Mouse (Mus musculus) layer of hippocampus, postnatal 36 days (tissue): Measurements from ENCODE around the gene Olfr1532-ps1. TPM values are rescaled to one million over a fixed set of nuclear protein-coding genes. Genes with fewer than 3 reads are reported as not detected.
"Not testable (repeated sequence)": the region's sequence is repeated elsewhere in the genome, so short reads cannot be mapped to it uniquely, and the experiment has no call there.

Experiments used
- DNase-seq, 2 experiments: peaks; one replicate each; pipeline ENCODE4 v3.0.0; 2022
- total RNA-seq, 2 experiments: library from RNA; stranded (reverse); gene quantifications; 2 replicates each; pipeline ENCODE4 v1.2.3; 2021

Olfr1532-ps1 gene
- total RNA-seq, result not detected

GRCm38 (mm10) chr7:106907676-106908075 lies at the start of gene Olfr1532-ps1:
TSS of gene Olfr1532-ps1 (plus strand) at chr7:106908001.
- no peak for DNase-seq

GRCm38 (mm10) chr7:106862885-106863284 lies 44.9 kb upstream of the Olfr1532-ps1 start, which contains the start of gene Olfr704:
TSS of gene Olfr704 (plus strand) at chr7:106863185.
- no peak for DNase-seq

- no peak for DNase-seq
Observed at GRCm38 (mm10) chr7:106876791-106877190, 31.0 kb upstream of the Olfr1532-ps1 start, which contains the start of gene Olfr705. TSS of gene Olfr705 (minus strand) at chr7:106876891.

- no peak for DNase-seq
Observed at GRCm38 (mm10) chr7:106888062-106888461, 19.7 kb upstream of the Olfr1532-ps1 start, which contains the start of gene Olfr706. TSS of gene Olfr706 (minus strand) at chr7:106888162.

GRCm38 (mm10) chr7:106901141-106901540 lies 6.7 kb upstream of the Olfr1532-ps1 start, which contains the start of gene Olfr707:
TSS of gene Olfr707 (minus strand) at chr7:106901241.
- DNase-seq, result not testable (repeated sequence)

GRCm38 (mm10) chr7:106920961-106921360 lies 13.2 kb downstream of the Olfr1532-ps1 start:
- DNase-seq, result not testable (repeated sequence)

- DNase-seq, result no peak
Observed at GRCm38 (mm10) chr7:106932119-106932518, 24.3 kb downstream of the Olfr1532-ps1 start, which contains the start of gene Olfr709-ps1. TSS of gene Olfr709-ps1 (minus strand) at chr7:106932219.

GRCm38 (mm10) chr7:106948212-106948611 lies 40.4 kb downstream of the Olfr1532-ps1 start, which contains the start of gene Olfr710:
TSS of gene Olfr710 (minus strand) at chr7:106948312.
- DNase-seq, result no peak

- no peak for DNase-seq
Observed at GRCm38 (mm10) chr7:106963837-106964236, 56.0 kb downstream of the Olfr1532-ps1 start, which contains the start of gene Olfr6. TSS of gene Olfr6 (minus strand) at chr7:106963937.

Other genes with a start within 250 kb of the Olfr1532-ps1 start
- not detected for gene Olfr693, start 227.4 kb upstream of the Olfr1532-ps1 start, total RNA-seq
- gene Olfr694, start 216.2 kb upstream of the Olfr1532-ps1 start, total RNA-seq, result not detected
- not detected for gene Olfr695, start 191.6 kb upstream of the Olfr1532-ps1 start, total RNA-seq
- not detected for gene Olfr697, start 165.6 kb upstream of the Olfr1532-ps1 start, total RNA-seq
- not detected for gene Olfr698, start 152.6 kb upstream of the Olfr1532-ps1 start, total RNA-seq
- gene Olfr699, start 114.8 kb upstream of the Olfr1532-ps1 start, total RNA-seq, result not detected
- not detected for gene Olfr700, start 99.2 kb upstream of the Olfr1532-ps1 start, total RNA-seq
- not detected for gene Olfr701, start 93.9 kb upstream of the Olfr1532-ps1 start, total RNA-seq
- gene Olfr702, start 74.1 kb upstream of the Olfr1532-ps1 start, total RNA-seq, result not detected
- not detected for gene Olfr703, start 64.6 kb upstream of the Olfr1532-ps1 start, total RNA-seq
- gene Olfr704, start 44.8 kb upstream of the Olfr1532-ps1 start, total RNA-seq, result not detected
- gene Olfr705, start 31.1 kb upstream of the Olfr1532-ps1 start, total RNA-seq, result not detected
- gene Olfr706, start 19.8 kb upstream of the Olfr1532-ps1 start, total RNA-seq, result not detected
- gene Olfr707, start 6.8 kb upstream of the Olfr1532-ps1 start, total RNA-seq, result not detected
- not detected for gene Olfr709-ps1, start 24.2 kb downstream of the Olfr1532-ps1 start, total RNA-seq
- gene Olfr710, start 40.3 kb downstream of the Olfr1532-ps1 start, total RNA-seq, result not detected
- under 1 TPM in 1 of 2 experiments, not detected in 1; 0.05 TPM for gene Olfr6, start 55.9 kb downstream of the Olfr1532-ps1 start, total RNA-seq
- gene Olfr711, start 67.5 kb downstream of the Olfr1532-ps1 start, total RNA-seq, result not detected
- gene Olfr2, start 98.1 kb downstream of the Olfr1532-ps1 start, total RNA-seq, result not detected
- not detected for gene Olfr713, start 123.2 kb downstream of the Olfr1532-ps1 start, total RNA-seq
- not detected for gene Olfr714, start 163.0 kb downstream of the Olfr1532-ps1 start, total RNA-seq
- gene Olfr17, start 185.2 kb downstream of the Olfr1532-ps1 start, total RNA-seq, result not detected
- gene Olfr715b, start 202.4 kb downstream of the Olfr1532-ps1 start, total RNA-seq, result not detected
- gene Olfr715, start 223.1 kb downstream of the Olfr1532-ps1 start, total RNA-seq, result not detected
- not detected for gene Olfr716, start 230.3 kb downstream of the Olfr1532-ps1 start, total RNA-seq